Mouse (Mus musculus) embryonic stem cell, embryonic (primary cell): ENCODE measurements around the gene Pnpla7.

Experiments used
- CTCF ChIA-PET, 4 experiments: fragments of 300-600 bp in 2 of 4; fragments of 350-600 bp in 2 of 4; sonication (Branson Sonifier 250); formaldehyde crosslinking; loops; one replicate each; lab custom pipeline; 2022; ENCODE audit warnings: inconsistent platforms in 2 of 4; lab: Charles Lee
- POLR2A ChIA-PET, 4 experiments: fragments of 300-600 bp in 2 of 4; fragments of 350-600 bp in 2 of 4; sonication (Branson Sonifier 250); formaldehyde crosslinking; loops; one replicate each; lab custom pipeline; 2022; ENCODE audit warnings: antibody characterized with exemption in 4 of 4, inconsistent platforms in 1 of 4; lab: Charles Lee

The Pnpla7 gene

GRCm38 (mm10) chr2:24962304-24963000, 13.4 kb upstream of the Pnpla7 start, which contains the start of gene Dph7:
Gene Dph7, plus strand, starts transcription at chr2:24962400.
- CTCF ChIA-PET = interaction anchor here in 2 of 4 experiments (1.0 to 1.2 kb wide), 3 partner anchors 9 to 27 kb away, joined by 3 to 5 read pairs (median 3); partner anchors contain the start of gene Arrdc1 (in 1 of the 2)
- POLR2A ChIA-PET = interaction anchor here (0.9 to 6.6 kb wide), 22 partner anchors 10 to 410 kb away, joined by 3 to 103 read pairs (median 4); partner anchors contain the start of genes Zmynd19 (in 4 of the 4), Arrdc1 (in 2 of the 4), Mrpl41 (in 2 of the 4) and Pnpla7 (in 2 of the 4)

DNA sequence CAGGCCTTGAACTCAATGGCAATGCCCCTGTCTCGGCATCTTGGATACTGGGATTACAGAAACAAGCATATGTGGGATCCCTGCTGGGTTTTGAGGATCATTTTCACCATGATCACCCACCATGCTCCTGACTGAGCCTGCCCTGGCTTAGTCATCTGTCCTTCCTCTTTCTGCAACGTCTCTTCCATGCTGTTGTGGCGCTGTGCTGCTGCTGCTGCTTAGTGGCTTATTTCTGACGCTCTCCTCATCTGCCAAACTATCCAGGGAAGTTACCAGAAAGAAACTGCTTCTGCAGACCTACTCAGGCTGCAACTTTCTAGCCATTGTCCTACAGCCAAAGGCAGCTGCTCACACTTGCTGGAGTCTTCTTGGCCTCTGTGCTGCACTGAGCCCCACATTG, 5.4 kb upstream of the Pnpla7 start:
- CTCF ChIA-PET = no interaction called here
- POLR2A ChIA-PET = interaction anchor here in 2 of 4 experiments (1.2 kb wide), 2 partner anchors 22 to 35 kb away, joined by 3 read pairs; partner anchors contain the start of gene Arrdc1 (in 1 of the 2)

GRCm38 (mm10) chr2:24974452-24974851, 1.4 kb upstream of the Pnpla7 start:
- CTCF ChIA-PET = interaction anchor here in 3 of 4 experiments (0.6 to 1.1 kb wide), 3 partner anchors 14 to 44 kb away, joined by 3 read pairs; no protein-coding TSS in a partner anchor

GRCm38 (mm10) chr2:24974906-24975703, 728 bp upstream of the Pnpla7 start, which contains the start of gene Mrpl41:
Gene Mrpl41, minus strand, starts transcription at chr2:24975098.
- POLR2A ChIA-PET = interaction anchor here (0.6 to 7.4 kb wide), 30 partner anchors 9 to 292 kb away, joined by 3 to 78 read pairs (median 6); partner anchors contain the start of genes Arrdc1 (in 3 of the 4), Zmynd19 (in 3 of the 4), Dph7 (in 2 of the 4) and Ehmt1 (in 2 of the 4)
- CTCF ChIA-PET = interaction anchor here (0.6 to 1.5 kb wide), 8 partner anchors 14 to 305 kb away, joined by 3 to 5 read pairs (median 3); partner anchors contain the start of genes Arrdc1 (in 1 of the 4) and Nrarp (in 1 of the 4)

More at GRCm38 (mm10) chr2:24974452-24974851, 1.4 kb upstream of the Pnpla7 start:
- POLR2A ChIA-PET = interaction anchor here (0.6 to 7.4 kb wide), 25 partner anchors 8 to 254 kb away, joined by 3 to 78 read pairs (median 7); partner anchors contain the start of genes Arrdc1 (in 3 of the 4), Zmynd19 (in 3 of the 4), Dph7 (in 2 of the 4) and Ehmt1 (in 2 of the 4)

DNA sequence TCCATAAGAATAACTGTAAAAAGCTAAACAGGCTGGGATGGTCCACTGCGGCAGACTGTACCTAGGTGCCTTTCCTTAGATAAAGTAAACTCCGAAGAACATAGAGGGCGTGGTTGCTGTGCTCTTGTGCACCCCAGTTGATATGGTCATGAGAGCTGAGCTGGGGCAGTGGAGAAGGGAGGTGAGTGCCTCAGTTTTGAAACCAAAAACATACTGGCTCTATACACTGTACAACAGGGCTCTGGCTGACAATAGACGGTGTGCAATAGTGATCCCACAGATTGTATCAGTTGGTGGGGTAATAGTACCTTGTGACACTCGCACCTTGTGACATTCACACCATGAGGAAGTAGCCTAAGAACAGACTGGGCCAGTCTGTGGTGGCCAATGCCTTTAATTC, 1.1 kb downstream of the Pnpla7 start:
- ChIA-PET CTCF (interaction anchor here in 1 of 4 experiments (0.5 kb wide), 1 partner anchor 30 kb away, joined by 3 read pairs; no protein-coding TSS in a partner anchor), POLR2A (interaction anchor here in 3 of 4 experiments (0.6 to 7.4 kb wide), 21 partner anchors 8 to 1974 kb away, joined by 3 to 78 read pairs (median 5); partner anchors contain the start of genes Arrdc1 (in 3 of the 3), Dph7 (in 2 of the 3), Zmynd19 (in 2 of the 3) and Ehmt1 (in 1 of the 3))

DNA sequence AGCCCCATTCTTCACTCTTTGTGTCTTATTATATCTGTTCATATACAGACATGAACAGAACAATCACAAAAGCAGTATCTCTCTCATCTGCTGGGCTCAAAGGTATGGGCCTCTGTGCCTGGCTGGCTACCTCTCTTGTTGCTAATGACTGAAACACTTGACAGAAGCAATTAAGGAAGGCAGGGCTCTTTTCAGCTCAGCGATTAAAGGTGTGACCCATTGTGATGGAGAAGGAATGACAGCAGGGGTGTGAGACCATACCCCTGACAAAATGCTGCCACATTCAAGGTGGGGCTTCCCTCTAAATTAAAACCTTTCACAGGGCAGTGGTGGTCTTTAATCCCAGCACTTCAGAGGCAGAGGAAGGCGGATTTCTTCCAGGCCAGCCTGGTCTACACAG, 11.9 kb downstream of the Pnpla7 start:
- CTCF ChIA-PET = interaction anchor here in 2 of 4 experiments (1.2 to 1.3 kb wide), 2 partner anchors 12 to 52 kb away, joined by 3 read pairs; no protein-coding TSS in a partner anchor
- POLR2A ChIA-PET = interaction anchor here in 3 of 4 experiments (0.6 to 5.5 kb wide), 8 partner anchors 8 to 385 kb away, joined by 3 to 44 read pairs (median 4); partner anchors contain the start of genes Mrpl41 (in 2 of the 3), Pnpla7 (in 2 of the 3), Arrdc1 (in 1 of the 3) and Dph7 (in 1 of the 3)

- CTCF ChIA-PET = no interaction called here
- POLR2A ChIA-PET = interaction anchor here in 1 of 4 experiments (1.0 kb wide), 1 partner anchor 9 kb away, joined by 3 read pairs; no protein-coding TSS in a partner anchor
Measured at GRCm38 (mm10) chr2:24995332-24995731, 19.5 kb downstream of the Pnpla7 start.

DNA sequence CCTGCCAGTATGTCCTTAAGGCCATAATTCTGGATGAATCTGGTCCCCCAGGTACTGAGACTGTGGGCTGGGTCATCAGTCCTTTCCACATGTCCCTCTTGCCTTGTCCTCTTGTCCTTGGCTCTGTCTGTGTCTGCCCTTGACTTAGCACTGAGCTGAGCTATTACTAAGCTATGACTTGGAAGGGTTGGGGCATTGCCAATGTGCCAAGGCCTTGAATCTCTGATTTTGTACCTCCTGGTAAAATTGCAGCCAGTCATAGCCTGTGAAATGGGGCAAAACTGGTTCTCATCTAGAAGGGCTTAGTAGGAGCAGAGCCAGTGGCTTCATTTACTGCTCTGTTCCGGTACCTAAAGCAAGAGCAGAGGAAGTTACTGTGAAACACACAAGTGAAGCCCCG, 20.6 kb downstream of the Pnpla7 start:
- CTCF ChIA-PET = no interaction called here
- POLR2A ChIA-PET = interaction anchor here in 1 of 4 experiments (1.3 kb wide), 1 partner anchor 61 kb away, joined by 4 read pairs; the partner anchor contains the start of gene Arrdc1

GRCm38 (mm10) chr2:25000544-25001235, 24.9 kb downstream of the Pnpla7 start:
- ChIA-PET CTCF (interaction anchor here in 3 of 4 experiments (0.6 to 2.1 kb wide), 11 partner anchors 10 to 593 kb away, joined by 3 to 8 read pairs (median 3); partner anchors contain the start of gene Arrdc1 (in 2 of the 3)), POLR2A (interaction anchor here in 2 of 4 experiments (0.7 to 1.7 kb wide), 4 partner anchors 24 to 66 kb away, joined by 3 to 4 read pairs (median 3); partner anchors contain the start of genes Arrdc1 (in 1 of the 2) and Pnpla7 (in 1 of the 2))

GRCm38 (mm10) chr2:25003946-25004786, 28.3 kb downstream of the Pnpla7 start:
- ChIA-PET CTCF (no interaction called here), POLR2A (no interaction called here)

GRCm38 (mm10) chr2:25006767-25007166, 30.9 kb downstream of the Pnpla7 start:
- CTCF ChIA-PET = no interaction called here
- POLR2A ChIA-PET = no interaction called here

GRCm38 (mm10) chr2:25008250-25008649, 32.4 kb downstream of the Pnpla7 start:
- POLR2A ChIA-PET = interaction anchor here in 1 of 4 experiments (1.3 kb wide), 1 partner anchor 14 kb away, joined by 3 read pairs; no protein-coding TSS in a partner anchor

GRCm38 (mm10) chr2:25022678-25023077, 46.8 kb downstream of the Pnpla7 start:
- CTCF ChIA-PET = interaction anchor here (0.7 to 1.3 kb wide), 10 partner anchors 10 to 1386 kb away, joined by 3 to 7 read pairs (median 4); partner anchors contain the start of gene Inpp5e (in 1 of the 4)
- POLR2A ChIA-PET = interaction anchor here in 3 of 4 experiments (0.7 to 2.3 kb wide), 6 partner anchors 11 to 249 kb away, joined by 3 to 7 read pairs (median 3); partner anchors contain the start of gene Nrarp (in 1 of the 3)

More at GRCm38 (mm10) chr2:25008250-25008649, 32.4 kb downstream of the Pnpla7 start:
- CTCF ChIA-PET = interaction anchor here in 3 of 4 experiments (0.8 to 1.8 kb wide), 6 partner anchors 14 to 619 kb away, joined by 3 to 5 read pairs (median 4); partner anchors contain the start of gene Pnpla7 (in 1 of the 3)

GRCm38 (mm10) chr2:25025109-25025508, 49.3 kb downstream of the Pnpla7 start:
- ChIA-PET CTCF (interaction anchor here in 2 of 4 experiments (0.6 to 1.0 kb wide), 4 partner anchors 11 to 557 kb away, joined by 3 to 5 read pairs (median 4); no protein-coding TSS in a partner anchor), POLR2A (interaction anchor here in 2 of 4 experiments (0.7 to 1.8 kb wide), 10 partner anchors 11 to 200 kb away, joined by 3 to 5 read pairs (median 3); partner anchors contain the start of gene Mrpl41 (in 1 of the 2))

DNA sequence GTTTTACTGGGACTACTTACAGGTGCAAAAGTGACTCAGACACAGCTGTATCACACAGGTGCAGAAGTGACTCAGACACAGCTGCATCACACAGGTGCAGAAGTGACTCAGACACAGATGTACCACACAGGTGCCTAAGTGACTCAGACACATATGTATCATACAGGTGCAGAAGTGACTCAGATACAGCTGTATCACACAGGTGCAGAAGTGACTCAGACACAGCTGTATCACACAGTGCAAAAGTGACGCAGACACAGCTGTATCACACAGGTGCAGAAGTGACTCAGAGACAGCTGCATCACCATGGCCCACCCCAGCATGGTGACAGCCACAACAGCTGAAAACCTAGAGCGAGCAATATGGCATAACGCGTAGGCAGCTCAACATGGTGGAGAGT, 59.2 kb downstream of the Pnpla7 start:
- CTCF ChIA-PET = no interaction called here

More for the DNA sequence above, 59.2 kb downstream of the Pnpla7 start:
- POLR2A ChIA-PET = interaction anchor here in 1 of 4 experiments (2.0 kb wide), 1 partner anchor 100 kb away, joined by 4 read pairs; the partner anchor contains the start of gene Arrdc1
